Mouse (Mus musculus) limb, embryonic 13.5 days (tissue): ENCODE measurements around the gene Adarb2. TPM values are rescaled to one million over a fixed set of nuclear protein-coding genes. Genes with fewer than 3 reads are reported as not detected.

Experiments
- ATAC-seq: fragments of 200-750 bp; cut with Nextera tagmentation; 2 replicates; pipeline ENCODE4 v1.8.0; 2017; ENCODE audit warnings: low read depth, moderate number of reproducible peaks, moderate TSS enrichment; ENCODE audit not compliant: low FRiP score
- H3K27ac ChIP-seq: fragments of 300-500 bp; sonication (generic); 2 replicates; pipeline ENCODE4 v1.5.1; 2015; ENCODE audit warnings: inconsistent platforms, mild to moderate bottlenecking, moderate library complexity
- H3K27me3 ChIP-seq: fragments of 300-500 bp; sonication (generic); 2 replicates; pipeline ENCODE4 v1.6.1; 2015; ENCODE audit warnings: mild to moderate bottlenecking, inconsistent platforms
- H3K36me3 ChIP-seq: fragments of 300-500 bp; sonication (generic); 2 replicates; pipeline ENCODE4 v1.6.1; 2015; ENCODE audit warnings: inconsistent platforms, mild to moderate bottlenecking, moderate library complexity
- H3K4me1 ChIP-seq: fragments of 300-500 bp; sonication (generic); 2 replicates; pipeline ENCODE4 v1.6.1; 2015; ENCODE audit warnings: inconsistent platforms
- H3K4me2 ChIP-seq: fragments of 300-500 bp; sonication (generic); replicated peaks from 2 replicates; pipeline ENCODE4 v1.6.1; 2015; ENCODE audit warnings: inconsistent platforms, mild to moderate bottlenecking, moderate library complexity
- H3K4me3 ChIP-seq: fragments of 300-500 bp; sonication (generic); 2 replicates; pipeline ENCODE4 v1.5.1; 2015; ENCODE audit warnings: moderate library complexity, mild to moderate bottlenecking, inconsistent platforms
- H3K9ac ChIP-seq: fragments of 300-500 bp; sonication (generic); 2 replicates; pipeline ENCODE4 v1.6.1; 2015; ENCODE audit warnings: mild to moderate bottlenecking, inconsistent platforms
- H3K9me3 ChIP-seq: fragments of 300-500 bp; sonication (generic); 2 replicates; pipeline ENCODE4 v1.6.1; 2016; ENCODE audit warnings: inconsistent platforms
- WGBS: fragments of 180-500 bp; shearing (Covaris S2); methylation state at CpG from one replicate; pipeline ENCODE4 v1.1.7; 2015; 5-methylcytosine and 5-hydroxymethylcytosine counted together
- polyA plus RNA-seq: library from polyadenylated mRNA; unstranded; fragments of >200 nt; fragmentation: Nextera tagmentation; extraction: Ambion mirVana; gene quantifications from 2 replicates; pipeline ENCODE4 v1.2.1, GENCODE M21; 2015

The Adarb2 gene
- polyA plus RNA-seq, 1 experiment from 2014 or later, result 3.8 TPM

DNA sequence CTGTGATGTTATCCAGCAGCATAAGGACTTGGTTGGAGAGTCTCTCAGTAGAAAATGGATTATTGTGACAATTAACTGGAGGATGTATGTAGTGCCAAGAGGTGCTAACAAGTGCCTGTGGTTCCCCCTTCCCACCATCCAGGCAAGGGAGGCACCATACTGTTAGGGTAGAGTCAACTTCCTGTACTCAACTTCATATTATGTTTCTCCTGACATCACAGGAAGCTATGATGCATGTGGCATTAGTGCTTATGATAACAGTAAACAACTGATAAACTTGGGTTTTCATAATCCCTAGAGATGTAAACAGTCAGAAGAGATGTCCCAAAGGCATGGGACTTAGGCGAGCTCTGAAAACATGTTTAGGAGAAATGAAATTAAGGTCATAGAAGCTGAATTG is 414.0 kb downstream of the Adarb2 start:
- H3K27ac ChIP-seq, result no peak overlapping the region
- 90% methylated on average over 1 of the region's 1 CpGs for WGBS
- no peaks in the 10 kb centered on the region for H3K36me3 ChIP-seq
- no peak overlapping the region for H3K9ac ChIP-seq
- H3K27me3 ChIP-seq, result no peaks in the 10 kb centered on the region
- H3K4me3 ChIP-seq, result no peak overlapping the region
- no peaks in the 10 kb centered on the region for H3K9me3 ChIP-seq
- no peak for ATAC-seq
- 0 out of 2 replicates have a peak, but pooled peaks cover 3% of the 10 kb centered on the region for H3K4me1 ChIP-seq
- H3K4me2 ChIP-seq, result no peak overlapping the region

DNA sequence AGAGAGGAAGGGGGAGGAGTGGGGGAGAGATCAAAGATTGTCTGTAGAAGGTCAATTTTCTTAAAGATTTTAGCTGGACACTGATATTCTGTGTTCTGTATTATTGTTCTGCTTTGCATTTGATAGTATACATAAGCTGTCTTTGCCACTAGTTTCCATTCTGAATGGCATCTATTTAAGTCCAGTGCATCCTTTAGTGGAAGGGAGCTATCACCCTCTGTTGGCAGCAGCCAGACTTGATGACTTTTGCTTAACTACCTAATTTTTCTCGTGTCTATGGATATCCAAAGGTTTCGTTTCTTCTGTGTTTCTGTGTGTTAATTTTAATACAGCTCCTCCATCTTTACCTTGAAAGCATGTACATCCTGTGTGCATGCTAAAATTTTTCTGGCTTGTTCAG is 419.6 kb downstream of the Adarb2 start:
- 82% methylated on average over 2 of the region's 2 CpGs for WGBS

DNA sequence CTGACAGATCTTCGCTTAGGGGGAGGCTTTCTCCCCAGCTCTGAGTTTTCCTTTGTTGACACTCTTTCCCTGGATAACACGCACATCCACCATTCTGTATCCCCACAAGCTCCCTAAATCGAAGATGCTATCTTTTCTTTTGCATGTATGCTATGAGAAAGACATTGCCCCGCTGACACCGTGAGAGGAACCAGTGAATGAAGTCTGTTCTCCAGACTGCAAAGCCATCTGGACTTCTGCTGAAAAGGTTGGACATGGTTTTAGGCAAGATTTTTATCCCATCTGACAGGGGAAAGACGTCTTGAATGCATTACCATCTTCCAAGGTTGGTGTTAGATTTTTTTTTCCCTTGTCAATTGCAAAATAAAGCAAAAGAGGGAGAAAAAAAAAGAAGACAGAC is 426.9 kb downstream of the Adarb2 start:
- Histone ChIP-seq H3K9ac (no peak overlapping the region), H3K4me3 (no peak overlapping the region), H3K27ac (no peak overlapping the region), H3K4me1 (peaks cover 3% of the 10 kb centered on the region; the same call in 1 of the 2 replicates), H3K4me2 (no peak overlapping the region), H3K36me3 (no peaks in the 10 kb centered on the region), H3K27me3 (no peaks in the 10 kb centered on the region; the same call in 1 of the 2 replicates), H3K9me3 (no peaks in the 10 kb centered on the region; the same call in 1 of the 2 replicates)
- ATAC-seq, result no peak
- WGBS, result 80% methylated on average over 6 of the region's 6 CpGs

More for the DNA sequence above, 419.6 kb downstream of the Adarb2 start:
- Histone ChIP-seq H3K27me3 (no peaks in the 10 kb centered on the region; the same call in 1 of the 2 replicates), H3K27ac (no peak overlapping the region), H3K9me3 (no peaks in the 10 kb centered on the region), H3K4me3 (no peak overlapping the region), H3K4me2 (no peak overlapping the region), H3K4me1 (no peaks in the 10 kb centered on the region), H3K9ac (no peak overlapping the region), H3K36me3 (no peaks in the 10 kb centered on the region)
- no peak for ATAC-seq

DNA sequence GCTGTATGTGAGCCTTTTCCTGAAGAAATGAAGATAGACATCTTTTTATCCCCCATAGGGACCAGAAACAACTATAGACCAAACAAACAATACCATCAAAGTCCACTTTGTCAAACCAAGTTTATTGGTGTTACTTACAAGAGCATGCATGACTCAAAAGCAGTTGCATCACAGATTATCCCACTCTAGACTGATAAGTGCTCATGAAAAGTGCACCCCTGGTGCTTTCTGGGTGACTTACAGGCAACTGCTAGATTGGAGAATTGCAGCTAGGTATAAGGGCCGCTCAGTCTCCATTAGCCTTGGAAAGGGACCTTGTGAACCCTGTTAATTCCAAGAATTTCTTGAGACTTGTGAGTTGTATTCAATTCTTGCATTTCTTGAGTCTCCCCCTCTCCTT is 429.0 kb downstream of the Adarb2 start:
- 83% methylated on average over 1 of the region's 1 CpGs for WGBS
- no peak overlapping the region for H3K4me3 ChIP-seq

DNA sequence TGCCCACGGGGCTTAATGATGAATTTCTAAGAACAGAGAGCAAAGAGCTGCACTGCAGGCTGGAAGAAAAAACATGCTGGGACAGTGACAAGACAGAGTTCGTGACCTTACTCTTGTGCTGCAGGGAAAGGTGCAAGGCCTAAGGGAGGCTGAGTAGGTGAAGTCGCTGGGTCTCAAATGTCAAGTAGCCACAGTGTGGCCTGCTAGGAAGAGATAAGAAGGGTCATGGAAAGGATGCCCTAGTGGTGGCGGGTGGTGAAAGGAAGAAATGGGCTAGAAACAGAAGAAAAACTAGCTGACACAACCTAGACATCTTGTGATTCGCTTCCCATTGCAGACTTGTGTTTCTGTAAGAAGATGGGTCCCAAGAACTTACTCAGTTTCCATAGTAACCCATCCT is 429.4 kb downstream of the Adarb2 start:
- Histone ChIP-seq H3K9ac (no peak overlapping the region), H3K9me3 (no peaks in the 10 kb centered on the region; the same call in 1 of the 2 replicates), H3K27ac (no peak overlapping the region), H3K36me3 (no peaks in the 10 kb centered on the region), H3K4me2 (no peak overlapping the region), H3K4me1 (peaks cover 3% of the 10 kb centered on the region; the same call in 1 of the 2 replicates), H3K4me3 (no peak overlapping the region), H3K27me3 (no peaks in the 10 kb centered on the region)
- ATAC-seq, result no peak
- WGBS, result 70% methylated on average over 5 of the region's 5 CpGs

More for the DNA sequence above, 429.0 kb downstream of the Adarb2 start:
- Histone ChIP-seq H3K9ac (no peak overlapping the region), H3K36me3 (no peaks in the 10 kb centered on the region), H3K9me3 (no peaks in the 10 kb centered on the region; the same call in 1 of the 2 replicates), H3K27ac (no peak overlapping the region), H3K4me1 (peaks cover 3% of the 10 kb centered on the region; the same call in 1 of the 2 replicates), H3K27me3 (no peaks in the 10 kb centered on the region), H3K4me2 (no peak overlapping the region)
- ATAC-seq, result no peak

DNA sequence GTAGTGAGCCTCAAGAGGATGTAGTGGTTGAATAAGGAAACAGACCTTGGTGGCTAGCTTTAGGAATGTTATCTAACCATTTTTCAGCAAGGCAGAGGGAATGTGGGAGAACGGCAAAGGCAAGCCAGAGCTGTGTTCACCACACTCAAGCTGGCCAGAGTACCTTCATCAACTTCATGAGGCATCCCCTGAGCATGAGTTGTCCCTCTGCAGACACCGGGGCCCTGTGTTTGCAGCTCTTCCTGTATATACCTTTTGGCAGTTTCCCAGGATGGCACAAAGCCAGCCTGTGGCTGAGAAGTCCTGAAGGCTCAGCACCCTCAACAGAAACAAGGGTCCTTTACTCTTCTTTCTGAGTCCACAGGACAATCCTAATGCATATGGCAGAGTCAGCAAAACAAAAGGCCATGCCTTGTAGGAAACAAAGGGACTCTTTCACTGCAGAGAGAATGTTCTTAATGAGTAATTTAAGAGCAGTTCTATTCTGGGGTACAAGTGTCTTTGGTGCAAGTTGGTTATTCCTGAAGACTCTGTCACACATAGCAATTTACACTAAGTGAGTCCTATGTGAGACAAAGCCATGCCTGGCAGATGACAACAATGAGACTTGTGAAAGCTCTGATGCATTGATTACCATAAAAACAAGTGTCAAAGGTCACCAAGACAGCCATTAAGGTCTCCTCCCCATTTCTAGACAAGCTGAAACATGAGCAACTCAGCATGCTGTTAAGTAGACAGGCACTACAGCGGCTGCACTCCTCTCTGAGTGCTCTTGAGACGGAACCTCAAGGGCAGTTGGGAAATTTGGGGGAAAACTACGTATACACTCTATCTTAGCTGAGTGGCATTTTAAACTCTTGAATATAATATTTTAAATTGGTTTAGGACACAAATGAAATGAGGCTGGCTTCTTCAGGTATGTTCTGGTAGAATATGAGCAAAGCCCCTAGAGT is 431.0 kb downstream of the Adarb2 start:
- Histone ChIP-seq H3K4me1 (peaks cover 3% of the 10 kb centered on the region; the same call in 1 of the 2 replicates), H3K4me3 (no peak overlapping the region), H3K4me2 (no peak overlapping the region), H3K27ac (no peak overlapping the region), H3K9me3 (no peaks in the 10 kb centered on the region; the same call in 1 of the 2 replicates), H3K9ac (no peak overlapping the region), H3K36me3 (no peaks in the 10 kb centered on the region), H3K27me3 (no peaks in the 10 kb centered on the region)
- 72% methylated on average over 5 of the region's 5 CpGs for WGBS
- ATAC-seq, result no peak

DNA sequence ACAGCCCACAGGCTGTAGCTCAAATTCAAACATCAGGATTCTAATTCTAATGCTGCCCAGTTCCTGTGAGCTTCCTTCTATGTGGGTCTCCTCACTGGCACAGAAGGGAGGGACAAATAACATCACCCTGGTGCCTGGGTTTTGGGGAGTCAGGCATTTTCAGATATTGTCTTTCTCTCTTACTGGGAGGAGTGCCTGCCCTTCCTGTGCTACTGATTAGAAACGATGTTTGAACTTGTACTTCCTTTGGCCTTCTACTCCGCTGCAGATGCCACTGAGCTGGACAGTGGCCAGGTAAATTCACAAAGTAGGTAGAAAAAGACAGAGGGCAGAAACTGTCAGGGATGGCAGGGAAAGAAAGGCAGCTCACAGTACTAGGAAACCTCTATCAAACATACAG is 439.4 kb downstream of the Adarb2 start:
- no peak overlapping the region for H3K4me2 ChIP-seq
- 77% methylated on average over 2 of the region's 2 CpGs for WGBS
- H3K9me3 ChIP-seq, result no peaks in the 10 kb centered on the region
- ATAC-seq, result no peak
- no peaks in the 10 kb centered on the region for H3K4me1 ChIP-seq
- H3K4me3 ChIP-seq, result no peak overlapping the region
- no peak overlapping the region for H3K27ac ChIP-seq
- no peaks in the 10 kb centered on the region for H3K27me3 ChIP-seq
- no peaks in the 10 kb centered on the region for H3K36me3 ChIP-seq
- no peak overlapping the region for H3K9ac ChIP-seq

DNA sequence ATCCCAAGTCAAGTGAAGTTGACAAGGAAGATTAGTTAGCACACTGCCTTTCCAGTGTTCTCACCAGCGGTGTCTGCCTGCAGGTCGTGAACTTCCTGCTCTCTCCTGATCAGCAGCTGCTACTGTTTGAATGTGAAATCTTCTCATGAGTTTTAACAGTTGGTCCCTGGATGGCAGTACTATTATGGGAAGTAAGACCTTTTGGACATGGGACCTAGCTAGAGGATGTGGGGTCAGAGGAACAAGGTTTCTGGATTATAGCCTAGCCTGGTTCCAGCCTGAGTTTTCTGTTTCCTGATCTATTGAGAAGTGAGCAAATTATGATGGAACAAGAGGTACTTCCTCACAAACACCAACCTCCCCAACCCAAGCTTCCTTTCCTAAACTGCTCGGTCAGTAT is 441.3 kb downstream of the Adarb2 start:
- Histone ChIP-seq H3K4me3 (no peak overlapping the region), H3K27me3 (no peaks in the 10 kb centered on the region), H3K4me2 (no peak overlapping the region), H3K4me1 (no peaks in the 10 kb centered on the region), H3K9me3 (no peaks in the 10 kb centered on the region), H3K27ac (no peak overlapping the region), H3K9ac (no peak overlapping the region), H3K36me3 (no peaks in the 10 kb centered on the region)
- ATAC-seq, result no peak
- WGBS, result 73% methylated on average over 3 of the region's 3 CpGs

DNA sequence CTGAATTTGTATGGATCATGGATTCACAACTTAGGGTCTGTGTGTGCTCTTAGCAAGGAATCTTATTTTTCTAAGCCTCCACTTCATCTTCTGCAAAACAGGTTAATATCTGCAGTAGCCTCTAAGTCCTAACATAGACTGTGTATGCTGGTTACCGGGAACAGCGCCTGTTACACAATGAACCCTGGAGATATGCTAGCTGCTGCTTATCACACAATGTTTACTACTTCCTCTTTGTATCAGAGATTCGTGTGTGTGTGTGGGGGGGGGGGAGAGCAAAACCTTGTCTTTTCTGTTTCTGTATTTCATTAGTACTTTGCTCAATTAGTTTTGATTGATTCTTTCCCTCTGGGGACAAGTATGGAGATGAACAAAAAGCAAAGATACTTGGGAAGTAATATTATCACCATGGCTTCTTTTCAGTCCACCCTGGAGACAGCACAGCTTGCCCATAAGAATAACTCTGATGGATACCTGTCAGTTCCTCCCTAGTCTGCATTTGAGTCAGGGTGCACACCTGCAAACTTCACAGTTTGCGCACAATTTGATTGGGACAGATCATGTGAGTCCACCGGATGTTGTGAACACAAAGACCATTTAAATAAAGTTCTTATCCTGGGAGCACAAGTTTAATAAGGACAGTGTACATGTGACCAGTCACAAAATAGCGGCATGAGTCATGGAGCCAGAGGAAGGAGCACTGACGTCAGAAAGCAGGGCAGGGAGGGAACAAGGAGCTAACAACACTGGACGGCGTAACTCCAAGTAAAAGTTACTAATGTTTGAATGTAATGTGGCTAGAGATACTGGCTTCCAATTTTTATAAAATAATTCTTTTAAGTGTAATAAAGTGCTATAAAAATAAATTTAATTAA is 442.4 kb downstream of the Adarb2 start:
- H3K9me3 ChIP-seq, result no peaks in the 10 kb centered on the region
- no peaks in the 10 kb centered on the region for H3K27me3 ChIP-seq
- no peak overlapping the region for H3K4me2 ChIP-seq
- no peak overlapping the region for H3K27ac ChIP-seq
- no peak for ATAC-seq
- 77% methylated on average over 9 of the region's 9 CpGs for WGBS
- no peak overlapping the region for H3K9ac ChIP-seq
- no peak overlapping the region for H3K4me3 ChIP-seq
- H3K4me1 ChIP-seq, result no peaks in the 10 kb centered on the region
- H3K36me3 ChIP-seq, result no peaks in the 10 kb centered on the region

DNA sequence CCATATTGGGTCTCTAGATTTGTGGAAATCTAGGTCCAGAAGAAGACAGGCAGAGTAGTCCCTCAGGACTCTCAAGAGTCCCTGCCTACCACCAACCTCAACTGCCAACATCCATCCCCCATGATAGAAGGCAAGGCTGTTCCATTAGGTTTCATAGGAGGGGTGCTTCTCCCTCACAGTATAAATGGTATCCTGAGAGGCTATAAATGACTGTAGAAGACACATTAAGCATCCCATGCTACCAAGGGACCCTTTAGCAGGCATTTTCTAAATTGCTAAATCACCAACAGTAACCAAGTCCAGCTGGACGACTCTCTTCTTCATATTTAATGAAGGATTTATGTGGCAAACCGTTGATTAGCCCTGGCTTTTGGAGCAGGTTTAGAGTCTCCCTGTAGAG is 446.6 kb downstream of the Adarb2 start:
- Histone ChIP-seq H3K4me2 (no peak overlapping the region), H3K4me1 (no peaks in the 10 kb centered on the region), H3K4me3 (no peak overlapping the region), H3K27ac (no peak overlapping the region), H3K9me3 (no peaks in the 10 kb centered on the region), H3K27me3 (no peaks in the 10 kb centered on the region), H3K9ac (no peak overlapping the region), H3K36me3 (no peaks in the 10 kb centered on the region)
- ATAC-seq, result no peak
- 64% methylated on average over 2 of the region's 2 CpGs for WGBS

DNA sequence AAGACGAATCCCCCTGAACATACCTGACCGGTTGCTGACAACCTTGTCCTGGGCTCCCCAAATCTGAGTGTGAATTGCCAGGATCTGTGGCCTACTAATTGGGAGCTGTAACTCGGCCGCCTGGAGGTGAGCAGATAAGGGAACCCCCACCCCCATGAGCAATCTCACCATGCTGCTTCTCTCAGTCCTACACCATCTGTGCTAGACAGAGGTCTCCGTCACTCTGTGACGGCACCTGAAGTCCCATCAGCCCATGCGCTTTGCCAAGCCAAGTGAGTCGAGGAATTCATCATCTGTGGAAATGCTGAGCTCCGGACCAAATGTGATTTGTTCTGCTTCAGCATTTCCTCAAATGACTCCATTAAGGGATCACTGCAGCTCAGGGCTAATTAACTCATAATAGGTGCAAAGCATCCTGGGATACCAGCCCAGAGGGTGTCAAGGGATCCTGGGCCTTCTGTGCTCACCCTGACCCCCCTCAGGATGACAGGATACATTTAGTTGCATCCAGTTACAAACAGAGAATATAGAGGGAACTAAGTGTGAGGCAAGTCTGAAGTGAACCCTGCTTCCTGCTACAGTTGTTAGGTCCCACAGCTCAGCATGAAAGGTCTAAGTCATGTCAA is 462.1 kb downstream of the Adarb2 start:
- no peak for ATAC-seq
- Histone ChIP-seq H3K4me2 (no peak overlapping the region), H3K9ac (no peak overlapping the region), H3K27ac (no peak overlapping the region), H3K4me3 (no peak overlapping the region), H3K27me3 (no peaks in the 10 kb centered on the region), H3K9me3 (no peaks in the 10 kb centered on the region), H3K36me3 (no peaks in the 10 kb centered on the region), H3K4me1 (no peaks in the 10 kb centered on the region)
- 86% methylated on average over 9 of the region's 9 CpGs for WGBS
